Mouse (Mus musculus) neutrophil, adult 5-6 weeks (primary cell): ENCODE measurements around the gene Zfr2. TPM values are rescaled to one million over a fixed set of nuclear protein-coding genes. Genes with fewer than 3 reads are reported as not detected.

Source experiments
- ATAC-seq: fragments of 151-379, 151-347 bp; 2 replicates; pipeline ENCODE4 v1.8.0; 2017; ENCODE audit warnings: mild to moderate bottlenecking, moderate TSS enrichment; ENCODE audit not compliant: insufficient number of reproducible peaks, poor library complexity, low FRiP score, severe bottlenecking; ENCODE audit errors: extremely low read depth
- total RNA-seq: library from RNA; stranded (forward); fragments of 200-1000 nt; gene quantifications from 2 replicates; pipeline ENCODE4 v1.2.3, GENCODE M21; 2017

Zfr2 gene
- total RNA-seq, 1 experiment from 2014 or later, result 1.5 TPM

DNA sequence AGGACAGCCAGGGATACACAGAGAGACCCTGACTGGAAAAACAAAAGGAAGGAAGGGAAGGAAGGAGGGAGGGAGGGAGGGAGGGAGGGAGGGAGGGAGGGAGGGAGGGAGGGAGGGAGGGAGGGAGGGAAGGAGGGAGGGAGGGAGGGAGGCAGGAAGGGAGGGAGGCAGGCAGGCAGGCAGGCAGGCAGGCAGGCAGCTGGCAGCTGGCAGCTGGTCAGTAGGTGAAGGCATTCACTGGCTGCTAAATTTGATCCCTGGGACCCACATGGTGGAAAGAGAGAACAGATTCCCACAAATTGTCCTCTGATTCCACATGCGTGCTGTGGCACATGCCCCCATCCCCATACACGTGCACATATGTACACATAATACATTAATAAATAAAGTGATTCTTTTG lies 5.7 kb downstream of the Zfr2 start:
- ATAC-seq, result no peak

DNA sequence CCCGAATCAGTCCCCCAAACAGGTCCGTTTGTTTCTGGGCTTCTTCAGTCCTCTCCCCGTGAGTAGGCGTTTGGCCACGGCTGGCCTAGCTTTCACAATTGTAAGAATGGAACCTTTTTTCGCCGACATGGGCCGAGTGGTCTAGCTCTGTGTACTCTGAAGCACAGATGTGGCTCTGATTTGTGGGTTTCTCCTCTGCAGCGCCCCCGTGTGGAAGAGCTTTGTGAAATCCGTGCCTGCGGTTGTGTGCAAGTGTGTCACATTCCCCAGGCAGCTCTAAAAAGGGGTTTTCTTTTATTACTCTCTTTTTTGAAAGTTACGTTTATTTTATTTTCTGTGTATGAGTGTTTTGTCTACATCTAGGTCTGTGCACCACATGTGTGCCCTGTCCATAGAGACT lies 7.9 kb downstream of the Zfr2 start:
- ATAC-seq, result no peak

DNA sequence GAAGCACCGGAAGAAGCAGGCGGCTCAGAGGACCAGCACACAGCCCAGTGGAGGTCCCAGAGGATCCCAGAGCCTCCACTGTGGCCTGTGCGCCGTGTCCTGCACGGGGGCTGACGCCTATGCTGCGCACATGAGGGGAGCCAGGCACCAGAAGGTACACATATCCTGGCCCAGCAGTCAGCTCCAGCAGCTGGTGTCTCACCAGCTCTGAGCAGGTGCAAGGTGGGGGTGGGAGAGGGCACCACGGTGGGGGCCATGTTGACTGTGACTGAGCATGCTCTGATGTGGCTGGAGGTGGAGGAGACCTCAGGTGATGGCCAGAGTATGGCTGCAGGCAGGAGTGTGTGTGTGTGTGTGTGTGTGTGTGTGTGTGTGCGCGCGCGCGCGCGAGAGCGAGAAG lies 9.1 kb downstream of the Zfr2 start:
- no peak for ATAC-seq

DNA sequence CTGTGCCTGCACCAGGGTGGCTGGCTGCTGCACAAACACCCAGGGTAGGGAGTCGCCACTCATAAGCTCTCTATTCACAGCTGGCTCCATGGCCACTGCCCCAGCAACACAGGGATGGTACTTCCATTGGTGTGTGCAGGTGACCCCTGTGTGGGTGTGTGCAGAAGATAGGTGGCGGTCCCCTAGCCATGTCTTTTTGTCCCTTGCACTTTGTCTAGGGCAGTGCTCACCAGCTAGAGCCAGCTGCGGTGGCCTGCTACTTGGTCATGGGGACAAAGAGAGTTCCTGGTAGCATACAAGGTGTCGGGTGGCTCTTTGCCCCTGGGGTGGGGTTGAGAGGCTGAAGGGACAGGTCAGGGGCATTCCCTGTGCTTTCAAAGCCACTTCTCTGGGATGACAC lies 11.2 kb downstream of the Zfr2 start:
- ATAC-seq, result no peak

DNA sequence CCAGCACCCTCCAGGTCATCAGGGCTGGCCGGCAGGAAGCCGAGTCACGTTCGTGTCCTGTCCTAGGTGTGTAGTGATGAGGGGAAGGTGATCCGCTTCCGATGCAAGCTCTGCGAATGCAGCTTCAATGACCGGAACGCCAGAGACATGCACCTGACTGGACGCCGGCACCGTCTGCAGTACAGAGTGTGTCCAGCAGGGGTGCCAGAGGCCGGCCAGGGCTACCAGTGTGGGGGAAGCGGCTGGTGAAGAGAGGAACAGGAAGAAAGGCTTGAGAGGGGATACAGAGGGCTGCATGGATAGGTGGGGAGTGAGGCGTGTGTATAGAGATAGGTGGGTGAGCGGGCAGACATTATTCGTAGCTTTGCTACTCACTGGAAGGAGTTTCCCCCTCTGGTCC lies 11.6 kb downstream of the Zfr2 start:
- peak; percentile 86 for ATAC-seq

DNA sequence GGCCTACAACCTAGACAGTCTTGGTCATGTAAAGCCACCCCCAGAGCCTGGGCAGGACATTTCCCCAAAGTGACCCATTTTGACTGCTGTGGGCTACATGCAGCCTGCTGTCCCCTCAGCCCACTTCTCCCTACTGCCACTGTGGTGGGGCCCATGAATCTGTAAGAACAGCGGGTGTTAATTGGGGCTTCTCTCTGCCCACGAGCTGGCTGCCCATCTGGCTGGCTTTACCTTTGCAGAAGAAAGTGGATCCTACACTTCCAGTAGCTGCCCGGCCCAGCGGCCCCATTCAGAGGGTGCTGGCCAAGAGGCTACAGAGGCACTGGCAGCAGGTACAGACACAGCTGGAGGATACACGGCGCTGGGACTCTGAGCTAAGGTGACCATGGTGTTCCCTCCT lies 12.2 kb downstream of the Zfr2 start:
- ATAC-seq, result no peak

DNA sequence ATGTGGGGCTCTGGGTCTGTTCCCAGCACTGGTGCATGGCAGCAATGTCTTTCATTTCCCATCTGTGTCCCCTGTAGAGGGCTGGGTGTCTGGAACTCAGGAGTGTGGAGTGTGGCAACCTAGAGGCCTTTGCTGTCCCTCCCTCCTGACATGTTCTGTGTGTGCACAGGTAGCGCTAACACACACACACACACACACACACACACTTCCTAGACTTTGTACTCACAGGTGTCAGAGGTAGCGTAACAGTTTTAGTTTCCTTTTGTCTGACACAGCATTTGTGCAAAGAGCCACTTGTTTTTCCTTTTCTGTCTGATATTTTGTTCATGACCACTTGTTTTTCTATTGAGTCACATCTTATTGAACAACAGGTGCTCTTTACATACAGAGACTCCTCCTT lies 14.8 kb downstream of the Zfr2 start:
- ATAC-seq, result no peak

DNA sequence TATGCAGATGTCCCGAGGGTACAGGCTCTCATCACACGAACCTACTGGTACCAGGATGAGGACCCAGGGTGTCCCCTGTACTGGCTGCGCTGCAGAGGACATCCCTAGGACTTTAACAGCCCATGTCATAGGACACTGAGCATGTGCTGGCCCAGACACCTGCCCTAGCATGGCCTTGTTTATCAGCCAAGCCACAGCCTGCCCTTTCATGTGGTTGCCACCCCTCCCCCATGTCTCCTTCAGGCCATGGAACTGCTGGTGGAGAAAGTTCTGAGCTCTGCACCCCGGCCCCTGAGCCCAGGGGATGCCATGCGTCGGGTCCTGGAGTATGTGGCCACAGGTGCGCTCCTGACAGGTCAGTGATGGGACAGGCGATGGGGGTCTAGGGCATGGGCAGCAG lies 16.5 kb downstream of the Zfr2 start:
- no peak for ATAC-seq

DNA sequence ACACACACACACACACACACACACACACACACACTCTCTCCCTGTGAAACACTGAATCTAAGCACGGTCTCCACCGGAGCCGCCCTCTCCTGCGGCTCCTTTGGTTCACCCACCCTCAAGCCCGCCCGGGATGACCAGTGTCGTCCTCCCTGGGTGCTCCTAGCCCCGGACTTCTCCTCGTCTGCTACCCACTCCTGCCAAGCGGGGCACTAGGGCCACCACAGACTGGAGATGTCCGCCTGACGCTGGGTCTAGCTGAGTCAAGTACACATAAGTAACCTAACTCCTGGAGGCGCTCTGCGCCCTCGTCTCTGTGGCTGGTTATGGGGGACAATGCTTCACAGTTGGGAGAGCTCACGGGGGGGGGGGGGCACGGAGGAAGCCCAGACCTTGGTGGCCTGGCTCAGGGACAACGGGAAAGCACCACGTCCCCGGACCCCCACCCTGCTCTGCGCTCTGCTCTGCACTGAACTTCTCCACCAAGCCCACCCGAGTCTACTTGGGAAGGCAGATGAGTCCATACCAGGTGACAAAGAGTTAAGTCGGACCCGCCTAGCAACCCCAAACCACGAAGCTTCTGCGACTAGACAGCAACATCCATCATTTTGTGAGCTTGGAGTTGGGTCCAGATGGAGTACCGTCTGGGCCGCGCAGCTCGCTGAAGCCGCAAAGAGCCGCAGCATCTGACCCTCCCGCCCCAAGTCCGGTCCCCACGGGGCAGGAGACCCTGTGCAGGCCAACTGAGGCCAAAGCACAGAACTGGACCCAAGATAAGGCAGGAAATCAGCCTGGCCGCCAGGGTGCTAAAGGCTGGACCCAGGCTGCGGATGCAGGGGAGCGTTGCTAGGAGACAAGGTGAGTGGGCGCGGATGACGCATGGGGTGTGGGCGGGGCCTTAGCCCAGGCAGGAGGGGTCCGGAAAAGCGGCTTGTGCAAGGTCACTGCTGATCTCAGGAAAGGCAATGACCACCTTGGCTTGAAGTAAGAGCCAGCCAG lies 19.8 kb downstream of the Zfr2 start, which contains the start of gene Matk:
Matk (plus strand) TSS at position 512 of the 996 bp plus-strand sequence.
- 0 out of 2 replicates have a peak, but pooled peaks have one; percentile 23 for ATAC-seq

DNA sequence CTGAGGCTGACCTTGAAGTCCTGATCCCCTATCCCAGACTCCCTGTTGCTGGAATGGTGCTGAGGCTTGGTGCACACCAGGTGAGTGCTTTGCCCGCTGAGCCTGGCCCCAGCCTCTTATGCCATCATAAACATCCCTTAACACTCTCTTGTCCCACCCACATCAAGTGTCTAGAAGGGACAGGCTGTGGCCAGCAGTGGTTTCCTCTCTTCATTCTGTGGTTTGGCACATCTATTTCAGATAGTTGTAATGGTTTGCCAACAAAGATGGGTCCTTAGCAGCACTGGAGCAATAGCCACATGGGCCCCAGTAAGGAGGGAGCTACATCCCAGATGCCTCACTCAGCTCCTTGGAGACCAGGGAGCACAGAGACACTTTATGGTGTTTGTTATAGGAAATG lies 21.9 kb downstream of the Zfr2 start:
- no peak for ATAC-seq

DNA sequence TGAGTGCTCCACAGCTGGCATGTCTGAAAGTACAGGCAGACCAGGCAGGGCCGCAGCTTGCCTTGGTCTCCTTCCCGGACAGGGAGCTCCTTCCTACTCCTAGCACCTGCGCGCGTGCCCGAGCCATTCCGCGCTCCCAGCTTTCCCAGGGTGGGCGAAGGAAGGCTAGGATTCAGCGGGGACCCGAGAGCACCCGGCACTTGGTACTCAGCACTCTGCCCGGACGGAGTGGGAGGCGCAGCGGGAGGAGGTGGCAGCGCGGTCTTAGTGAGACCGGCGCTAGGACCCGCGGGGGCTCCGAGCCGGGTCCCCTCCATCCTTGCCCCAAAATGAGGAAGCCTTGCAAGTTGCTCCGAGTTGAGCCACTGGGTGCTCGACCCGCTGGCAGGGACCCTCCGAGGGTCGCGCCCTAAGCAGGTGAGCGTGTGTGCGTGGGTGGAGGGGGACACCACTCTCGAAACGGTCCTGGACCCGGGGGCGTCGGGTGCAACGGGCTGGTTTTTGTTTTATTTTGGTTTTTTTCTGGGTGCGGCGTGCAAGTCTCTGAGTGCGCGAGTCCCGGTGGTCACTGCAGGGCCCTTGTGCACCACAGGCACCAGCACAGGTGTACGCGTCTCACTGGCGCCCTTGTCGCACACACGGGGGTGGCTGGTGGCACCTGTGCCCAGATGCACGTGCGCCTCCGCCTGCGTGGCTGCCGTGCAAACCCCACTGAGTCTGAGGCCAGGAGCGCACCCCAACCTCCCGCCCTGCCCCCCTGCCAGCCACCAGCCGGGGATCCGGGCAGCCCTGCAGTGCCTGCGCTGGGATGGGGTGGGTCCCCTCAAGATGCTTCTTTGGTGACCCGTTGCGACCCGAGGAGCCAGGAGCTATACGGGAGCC lies 24.4 kb downstream of the Zfr2 start:
- ATAC-seq, result peak; percentile 23; the same call in 1 of the 2 replicates

DNA sequence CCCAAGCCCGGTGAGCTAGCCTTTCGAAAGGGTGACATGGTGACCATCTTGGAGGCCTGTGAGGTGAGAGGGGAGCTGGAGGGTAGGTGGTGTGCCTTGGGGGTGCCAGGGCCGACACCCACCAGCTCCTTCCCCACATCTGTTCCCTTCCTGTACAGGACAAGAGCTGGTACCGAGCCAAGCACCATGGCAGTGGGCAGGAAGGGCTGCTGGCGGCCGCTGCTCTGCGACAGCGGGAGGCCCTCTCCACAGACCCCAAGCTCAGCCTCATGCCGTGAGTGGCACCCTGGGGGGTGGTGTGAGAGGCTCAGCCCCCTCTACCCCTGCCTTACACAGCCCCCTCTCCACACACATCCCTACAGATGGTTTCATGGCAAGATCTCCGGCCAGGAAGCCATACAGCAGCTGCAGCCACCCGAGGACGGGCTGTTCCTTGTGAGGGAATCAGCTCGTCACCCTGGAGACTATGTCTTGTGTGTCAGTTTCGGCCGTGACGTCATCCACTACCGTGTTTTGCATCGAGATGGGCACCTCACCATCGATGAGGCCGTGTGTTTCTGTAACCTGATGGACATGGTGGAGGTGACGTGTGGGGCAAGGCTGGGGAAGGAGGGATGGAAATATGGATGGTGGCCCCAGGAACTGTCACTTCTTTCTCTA lies 26.4 kb downstream of the Zfr2 start:
- no peak for ATAC-seq

DNA sequence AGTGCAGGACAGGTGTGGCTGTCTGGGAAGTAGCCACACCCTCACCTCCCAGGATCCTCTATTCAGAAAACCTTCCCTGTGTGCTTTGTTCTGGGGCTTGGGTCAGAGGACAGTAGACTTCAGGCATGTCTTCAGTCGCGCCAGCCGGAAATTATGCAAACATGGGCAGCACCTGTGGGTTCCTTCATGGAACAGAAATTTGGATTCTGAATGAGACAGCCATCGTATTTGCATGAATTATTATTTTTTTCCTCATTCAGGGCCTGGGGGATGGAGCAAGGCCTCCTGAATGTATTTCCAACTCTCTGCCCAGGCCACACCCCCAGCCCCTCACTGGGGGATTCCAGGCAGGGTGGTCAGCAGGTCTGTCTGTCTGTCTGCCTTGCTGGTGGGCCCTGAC lies 28.1 kb downstream of the Zfr2 start:
- ATAC-seq, result no peak

DNA sequence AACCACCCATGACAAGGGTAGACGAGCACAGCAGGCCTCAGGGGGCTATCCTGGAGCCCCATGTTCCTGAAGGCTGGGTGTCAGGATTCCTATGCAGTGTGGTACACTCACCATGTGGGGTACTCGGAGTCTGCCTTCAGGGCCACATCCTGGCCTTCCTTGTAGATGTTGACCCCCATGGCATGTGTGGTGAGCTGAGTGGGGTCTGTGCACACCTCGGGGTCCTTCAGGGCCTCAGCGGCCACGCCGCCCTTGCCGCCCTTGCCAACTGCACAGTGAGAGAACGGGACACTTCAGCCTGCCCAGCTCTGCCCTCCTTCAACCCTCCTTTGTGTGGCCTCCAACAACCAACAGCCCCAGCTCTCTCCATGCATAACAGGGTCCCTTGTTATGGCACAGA lies 32.6 kb downstream of the Zfr2 start:
- no peak for ATAC-seq

DNA sequence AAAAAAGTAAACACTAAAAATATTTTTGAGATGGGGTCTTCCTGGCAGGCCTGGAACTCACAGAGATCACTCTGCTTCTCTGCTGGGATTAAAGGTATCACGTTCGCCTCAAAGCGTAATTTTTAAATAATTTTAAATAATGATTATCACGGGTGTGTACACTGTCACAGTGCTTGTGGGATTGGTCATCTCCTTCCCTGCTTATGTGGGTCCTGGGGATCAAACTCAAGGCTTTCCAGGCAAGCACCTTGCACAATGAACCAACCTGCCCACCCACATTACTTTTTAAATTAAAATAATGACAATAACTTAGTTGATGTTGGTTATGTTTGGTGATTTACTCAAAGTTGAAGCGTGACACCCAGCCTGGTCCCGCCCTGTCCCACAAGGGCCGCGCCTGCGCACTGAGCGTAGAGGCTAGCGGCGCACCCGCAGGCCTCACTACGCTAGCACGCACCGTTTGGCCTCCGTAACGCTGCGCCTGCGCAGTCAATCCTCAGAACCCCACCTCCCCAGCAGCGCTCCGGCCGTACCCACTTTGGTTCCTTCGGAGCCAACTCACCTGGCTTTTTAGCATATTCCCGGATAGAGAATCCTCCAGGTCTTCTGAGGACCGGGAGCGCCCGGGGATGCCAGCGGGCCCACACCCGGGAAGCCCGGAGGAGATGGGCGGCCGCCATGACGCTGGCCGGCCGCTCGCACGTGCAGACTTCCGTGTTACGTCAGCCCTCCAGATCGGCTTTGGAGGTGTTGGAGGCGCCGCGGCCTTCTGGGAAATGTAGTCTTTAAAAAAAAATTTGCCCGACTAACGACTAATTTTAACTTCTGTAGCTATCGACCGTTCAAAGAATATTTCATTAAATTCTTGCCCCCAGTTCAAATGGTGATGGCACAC lies 33.5 kb downstream of the Zfr2 start, which contains the start of the genes Mrpl54 and Apba3:
Mrpl54 (minus strand) TSS at position 724 of the 895 bp plus-strand sequence.
Apba3 (plus strand) TSS at position 750 of the 895 bp plus-strand sequence.
- peak; percentile 74 for ATAC-seq

DNA sequence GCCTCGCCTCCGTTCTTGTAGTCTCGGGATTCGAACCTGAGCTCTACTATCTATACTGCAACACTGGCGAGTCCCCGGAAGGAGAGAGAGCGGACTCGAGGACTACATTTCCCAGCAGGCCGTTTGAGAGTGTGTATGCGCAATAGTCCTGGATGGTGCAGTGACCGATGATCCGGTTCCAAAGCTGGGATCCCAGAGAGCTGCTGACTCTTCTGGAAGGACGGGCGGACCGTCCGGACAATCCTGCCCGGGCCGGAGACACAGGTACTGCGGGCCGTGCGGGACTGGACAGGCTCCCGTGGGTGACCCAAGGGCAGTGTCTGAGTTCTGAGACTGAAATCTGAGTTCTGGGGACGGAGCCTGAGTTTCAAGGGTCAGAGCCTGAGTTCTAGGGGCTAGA lies 35.1 kb downstream of the Zfr2 start:
- peak; percentile 58 for ATAC-seq

DNA sequence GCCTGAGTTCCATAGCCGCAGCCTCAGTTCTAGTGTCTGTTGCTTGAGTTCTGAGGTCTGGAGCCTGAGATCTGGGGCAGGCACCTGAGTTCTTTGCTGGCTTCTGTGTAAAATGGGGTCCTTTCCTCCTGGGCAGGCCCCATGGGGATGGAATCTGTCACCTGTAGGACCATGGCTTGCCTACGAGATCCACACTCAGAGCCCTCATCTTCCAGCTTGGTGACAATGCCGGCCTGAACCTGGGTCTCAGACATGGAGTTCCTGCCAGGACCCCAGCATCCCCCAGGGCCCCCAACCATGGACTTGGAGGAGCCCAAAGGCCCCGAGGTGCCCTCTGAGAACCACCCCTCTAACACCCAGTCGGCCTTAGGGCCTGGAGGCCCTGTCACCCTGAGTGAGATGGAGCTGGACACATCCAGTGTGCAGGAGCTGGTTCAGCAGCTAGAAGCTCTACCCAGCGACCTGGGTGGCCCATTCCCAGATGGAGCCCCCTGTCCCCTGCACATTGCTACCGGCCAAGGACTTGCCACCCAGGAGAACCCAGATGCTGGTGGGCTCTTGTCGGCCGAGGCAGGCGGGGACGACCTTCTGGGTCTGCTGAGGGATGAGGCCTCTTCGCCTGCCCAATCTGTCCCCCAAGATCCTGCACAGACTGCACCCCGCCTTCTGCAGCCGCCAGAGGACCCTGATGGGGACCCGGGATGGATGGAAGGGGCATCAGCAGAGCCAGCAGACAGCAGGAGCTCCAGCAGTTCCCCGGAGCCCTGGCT lies 35.9 kb downstream of the Zfr2 start:
- ATAC-seq, result no peak
